Mouse (Mus musculus) layer of hippocampus, adult 8-10 months (tissue): ENCODE measurements around the gene Cdkn2aipnl. TPM values are rescaled to one million over a fixed set of nuclear protein-coding genes. Genes with fewer than 3 reads are reported as not detected.
A peak's percentile ranks its signal among the peaks of the same experiment; 100 is the strongest.

Experiments used
- DNase-seq, 2 experiments: peaks; one replicate each; pipeline ENCODE4 v3.0.0; 2022; ENCODE audit warnings: low spot score in 2 of 2
- total RNA-seq, 4 experiments: library from RNA; stranded (reverse); gene quantifications; 2 replicates each; pipeline ENCODE4 v1.2.4; 2022

Cdkn2aipnl gene
- 10 to 100 TPM; 35.7 to 42.8 (median 39.5) TPM for total RNA-seq

DNA sequence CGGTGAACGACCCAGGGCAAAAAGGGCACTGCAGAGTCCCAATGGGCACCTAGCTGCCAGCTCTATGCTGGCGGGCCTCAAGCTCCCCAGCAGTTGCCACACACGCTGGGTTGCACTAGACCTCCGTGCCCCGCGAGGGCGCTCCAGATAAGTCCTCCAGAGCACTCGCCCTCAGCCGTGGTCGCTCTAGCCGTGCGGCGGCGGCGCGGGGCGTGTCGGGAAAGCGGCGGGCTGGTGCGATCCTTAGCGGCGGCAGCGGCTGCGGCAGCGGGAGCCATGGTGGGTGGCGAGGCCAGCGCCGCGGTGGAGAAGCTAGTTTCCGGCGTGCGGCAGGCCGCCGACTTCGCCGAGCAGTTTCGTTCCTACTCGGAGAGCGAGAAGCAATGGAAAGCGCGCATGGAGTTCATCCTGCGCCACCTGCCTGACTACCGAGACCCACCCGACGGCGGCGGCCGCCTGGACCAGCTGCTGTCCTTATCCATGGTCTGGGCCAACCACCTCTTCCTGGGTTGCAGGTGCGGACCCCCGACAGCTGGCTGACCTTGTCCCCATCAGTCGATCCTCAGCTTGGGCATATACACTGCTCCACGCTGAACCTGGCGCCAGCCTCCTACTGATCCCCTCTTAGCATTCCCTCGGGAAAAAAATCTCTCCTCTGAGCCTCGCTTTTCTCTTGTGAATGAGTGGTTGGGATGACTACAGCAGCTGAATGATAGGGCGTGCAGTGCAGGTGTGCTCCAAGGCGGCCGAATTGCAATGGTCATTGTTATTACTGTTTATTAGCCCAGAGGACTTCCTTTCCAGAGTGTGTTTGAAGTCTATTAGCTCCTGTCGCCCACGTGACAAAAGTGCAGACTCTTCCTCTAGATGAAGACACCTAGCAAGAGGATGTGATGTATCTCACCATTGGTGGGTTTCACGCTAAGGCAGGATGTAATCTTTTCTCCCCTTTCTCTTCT lies at the start of gene Cdkn2aipnl:
TSS of gene Cdkn2aipnl (plus strand) at position 219 of the 959 bp plus-strand sequence.
- DNase-seq, result peak; percentile 86 to 97

DNA sequence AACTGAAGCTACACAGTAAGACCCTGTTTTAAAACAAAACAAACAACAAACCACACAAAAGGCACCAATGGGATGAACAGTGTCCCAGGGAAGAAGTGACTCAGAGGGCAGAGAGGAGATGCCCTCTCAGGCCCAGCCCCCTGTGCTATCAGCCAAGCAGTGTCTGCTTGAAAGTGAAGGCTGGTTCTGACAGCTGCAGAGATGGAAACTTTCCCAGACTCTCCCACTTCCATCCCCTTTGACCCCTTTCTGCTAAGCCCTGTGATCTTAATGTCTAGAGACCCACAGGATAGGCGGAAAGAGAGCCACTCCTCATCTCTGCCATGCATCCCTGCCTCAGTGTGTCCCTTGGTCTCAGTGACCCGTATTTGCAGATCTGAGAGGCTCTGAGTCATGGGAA lies 49.5 kb upstream of the Cdkn2aipnl start:
- no peak for DNase-seq

DNA sequence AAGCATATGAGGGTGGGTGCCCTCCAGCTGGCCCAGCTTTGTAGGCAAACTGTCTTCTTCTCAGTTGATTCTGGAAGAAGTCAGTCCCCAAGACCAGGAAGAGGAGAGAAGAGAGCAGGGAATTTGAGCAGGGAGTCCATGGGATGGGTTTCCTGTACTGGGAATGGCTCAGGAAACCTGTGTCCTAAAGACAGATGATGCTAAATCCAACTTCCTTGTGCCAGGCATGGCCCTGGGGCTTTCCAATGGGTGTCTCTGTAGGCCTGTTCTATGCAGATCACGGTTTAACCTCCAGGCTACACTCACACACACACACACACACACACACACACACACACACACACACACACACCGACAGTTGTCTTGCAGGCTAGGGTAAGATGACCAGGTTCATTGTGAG lies 48.9 kb upstream of the Cdkn2aipnl start:
- DNase-seq, result no peak

DNA sequence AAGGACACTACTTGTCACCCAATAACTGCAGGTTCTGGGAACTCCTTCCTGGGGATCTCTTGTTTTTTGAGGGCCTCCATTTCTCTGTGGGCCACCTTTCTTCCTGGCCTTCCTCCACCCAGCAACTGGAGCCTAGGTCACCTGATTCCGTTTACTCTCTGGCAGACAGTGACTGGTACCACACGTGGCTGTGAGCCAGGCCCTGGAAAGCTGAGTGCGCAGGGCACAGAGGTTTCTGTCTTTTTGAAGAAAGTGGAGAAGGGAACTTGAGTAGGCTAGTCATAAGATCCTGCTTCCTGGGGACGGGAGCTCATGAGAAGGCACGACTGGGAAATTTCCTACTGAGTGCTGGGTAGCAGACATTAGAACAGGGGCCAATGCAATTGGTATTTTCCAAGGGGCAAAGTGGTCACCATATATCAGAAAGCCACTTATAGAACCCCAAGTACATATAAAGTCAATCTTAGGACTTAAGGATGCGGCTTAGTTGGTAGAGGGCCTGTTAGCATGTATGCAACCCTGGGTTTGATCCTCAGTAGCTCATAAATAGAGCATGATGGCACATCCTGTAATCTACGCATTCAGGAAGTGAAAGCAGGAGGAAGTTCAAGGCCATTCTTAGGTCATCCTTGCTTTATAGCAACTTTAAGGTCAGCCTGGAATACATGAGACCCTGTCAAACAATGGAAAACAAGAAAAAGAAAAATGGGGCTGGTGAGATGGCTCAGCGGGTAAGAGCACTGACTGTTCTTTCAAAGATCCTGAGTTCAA lies 45.9 kb upstream of the Cdkn2aipnl start:
- no peak for DNase-seq

DNA sequence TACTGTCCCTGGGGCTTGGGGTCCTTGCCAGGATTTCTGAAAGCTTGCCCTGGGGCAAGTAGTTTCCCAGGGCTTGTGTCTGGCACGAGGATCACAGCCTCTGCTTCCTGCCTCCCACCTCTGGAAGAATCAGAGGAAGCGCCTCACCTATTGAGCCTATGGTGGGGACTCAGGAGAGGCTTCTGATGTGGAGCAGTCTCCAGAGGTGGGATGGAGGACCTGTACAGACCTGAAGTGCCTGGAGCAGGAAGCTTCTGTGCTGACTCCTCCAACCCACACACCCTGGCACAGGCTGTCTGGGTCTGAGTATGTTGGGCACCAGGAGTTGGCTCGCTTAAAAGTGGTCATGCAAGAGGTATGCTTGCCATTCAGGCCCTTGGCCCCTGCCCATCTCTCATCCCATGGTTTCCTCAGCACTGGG lies 45.0 kb upstream of the Cdkn2aipnl start:
- no peak for DNase-seq

DNA sequence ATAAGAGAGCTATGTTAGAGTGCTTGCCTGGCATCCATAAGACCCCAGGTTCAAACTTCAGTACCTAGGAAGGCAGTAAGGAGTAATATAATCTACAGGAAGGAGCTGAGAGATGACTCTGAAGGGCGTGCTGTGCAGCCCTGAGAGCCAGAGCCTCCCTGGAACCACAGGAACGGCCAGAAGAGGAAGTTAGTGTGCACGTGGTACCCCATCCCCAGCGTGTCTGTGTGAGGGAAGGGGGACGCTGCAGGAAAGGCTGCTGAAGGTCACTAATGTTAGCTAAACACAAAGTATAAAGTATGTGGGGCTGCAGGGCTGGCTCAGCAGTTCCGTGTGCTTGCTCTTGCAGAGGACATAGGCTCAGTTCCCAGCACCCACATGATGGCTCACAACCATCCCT lies 41.9 kb upstream of the Cdkn2aipnl start:
- DNase-seq, result no peak

DNA sequence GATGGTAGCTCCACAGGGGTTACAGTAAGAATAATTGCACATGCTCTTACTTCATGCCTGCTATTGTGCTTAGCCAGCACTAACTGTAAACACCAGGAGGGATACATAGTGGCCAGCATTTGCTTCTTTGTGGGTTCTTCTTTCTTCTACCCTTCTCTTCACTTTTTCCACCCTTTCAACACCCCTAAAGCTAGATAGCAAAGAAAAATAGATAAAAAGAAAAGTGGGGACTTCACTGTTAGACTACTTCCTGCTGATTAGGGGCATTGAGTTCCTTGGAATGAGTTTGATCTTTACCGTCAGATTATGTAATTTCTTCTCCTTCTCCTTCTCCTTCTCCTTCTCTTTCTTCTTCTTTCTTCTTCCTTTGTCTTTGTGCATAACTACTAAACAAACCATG lies 41.1 kb upstream of the Cdkn2aipnl start:
- no peak for DNase-seq

DNA sequence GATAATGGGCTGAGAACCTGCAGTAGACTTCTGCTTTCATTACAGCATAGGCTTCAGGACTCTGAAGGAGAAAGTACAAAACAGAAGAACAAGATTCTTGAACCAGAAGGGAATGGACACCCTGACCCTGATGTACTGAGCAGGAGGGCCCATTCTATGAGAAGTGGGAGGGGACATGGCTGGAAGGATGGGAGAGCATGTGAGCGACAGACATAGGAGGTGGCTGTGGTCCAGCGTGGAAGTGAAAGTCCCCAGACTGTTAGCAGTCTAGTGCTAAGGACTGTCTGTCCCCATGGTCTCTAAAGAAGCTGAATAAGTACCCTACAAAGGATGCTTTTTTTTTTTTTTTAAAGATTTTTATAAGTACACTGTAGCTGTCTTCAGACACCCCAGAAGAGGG lies 40.4 kb upstream of the Cdkn2aipnl start:
- no peak for DNase-seq

DNA sequence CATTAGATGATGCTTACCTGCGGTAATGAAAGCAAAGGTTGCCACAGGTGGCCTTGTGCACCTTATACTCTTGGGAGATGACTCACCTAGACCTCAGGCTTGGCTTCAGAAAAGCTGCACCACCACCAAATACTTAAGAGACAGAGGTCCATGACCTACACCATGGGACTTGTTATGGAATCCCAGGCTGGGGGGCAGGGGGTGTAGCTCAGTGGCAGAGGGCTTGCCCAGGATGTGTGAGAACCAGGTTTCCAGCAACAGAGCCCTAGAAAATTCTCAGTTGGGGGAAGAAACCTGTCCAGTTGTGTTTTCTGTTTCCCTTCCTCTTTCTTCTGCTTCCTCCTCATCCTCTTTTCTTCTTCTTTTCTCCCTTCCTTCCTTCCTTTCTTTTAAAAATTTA lies 36.3 kb upstream of the Cdkn2aipnl start:
- no peak for DNase-seq

DNA sequence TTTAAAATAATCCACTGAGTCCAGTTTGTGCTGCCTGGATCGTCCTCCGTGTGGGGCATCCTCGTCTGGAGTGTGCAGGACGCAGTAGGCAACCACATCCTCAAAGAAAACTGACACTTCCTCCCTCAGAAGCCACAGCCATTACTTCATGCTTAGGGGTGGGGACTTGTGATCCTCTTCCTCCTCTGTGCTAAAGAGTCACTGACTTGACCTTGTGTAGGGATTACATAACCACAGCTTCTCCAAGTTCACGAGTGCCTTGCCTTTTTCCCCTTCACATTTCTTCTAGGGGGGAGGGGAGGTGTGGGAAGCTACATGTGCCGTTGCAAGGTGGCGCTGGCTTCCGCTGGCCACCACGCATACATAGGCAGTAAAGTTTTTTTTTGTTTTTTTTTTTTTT lies 35.7 kb upstream of the Cdkn2aipnl start:
- no peak for DNase-seq

DNA sequence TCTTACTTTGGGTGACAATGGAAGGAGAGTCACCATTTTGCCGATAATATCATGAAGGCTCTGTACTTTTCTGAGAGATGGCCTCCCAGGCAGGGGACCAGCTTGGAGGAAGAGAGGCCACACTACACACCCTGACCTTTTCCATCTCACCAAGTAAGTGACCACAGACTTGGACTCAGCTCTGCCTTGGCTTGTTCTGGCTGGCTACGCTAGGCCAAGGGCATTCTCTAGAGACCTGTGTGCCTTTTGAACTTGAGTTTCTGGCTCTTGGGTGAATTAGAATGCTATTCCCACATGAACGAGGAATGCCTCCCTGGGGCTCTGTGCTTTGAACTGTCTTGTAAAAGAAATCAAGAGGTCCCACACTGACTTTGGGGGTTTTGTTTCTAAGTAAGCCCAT lies 33.2 kb upstream of the Cdkn2aipnl start:
- DNase-seq, result no peak

DNA sequence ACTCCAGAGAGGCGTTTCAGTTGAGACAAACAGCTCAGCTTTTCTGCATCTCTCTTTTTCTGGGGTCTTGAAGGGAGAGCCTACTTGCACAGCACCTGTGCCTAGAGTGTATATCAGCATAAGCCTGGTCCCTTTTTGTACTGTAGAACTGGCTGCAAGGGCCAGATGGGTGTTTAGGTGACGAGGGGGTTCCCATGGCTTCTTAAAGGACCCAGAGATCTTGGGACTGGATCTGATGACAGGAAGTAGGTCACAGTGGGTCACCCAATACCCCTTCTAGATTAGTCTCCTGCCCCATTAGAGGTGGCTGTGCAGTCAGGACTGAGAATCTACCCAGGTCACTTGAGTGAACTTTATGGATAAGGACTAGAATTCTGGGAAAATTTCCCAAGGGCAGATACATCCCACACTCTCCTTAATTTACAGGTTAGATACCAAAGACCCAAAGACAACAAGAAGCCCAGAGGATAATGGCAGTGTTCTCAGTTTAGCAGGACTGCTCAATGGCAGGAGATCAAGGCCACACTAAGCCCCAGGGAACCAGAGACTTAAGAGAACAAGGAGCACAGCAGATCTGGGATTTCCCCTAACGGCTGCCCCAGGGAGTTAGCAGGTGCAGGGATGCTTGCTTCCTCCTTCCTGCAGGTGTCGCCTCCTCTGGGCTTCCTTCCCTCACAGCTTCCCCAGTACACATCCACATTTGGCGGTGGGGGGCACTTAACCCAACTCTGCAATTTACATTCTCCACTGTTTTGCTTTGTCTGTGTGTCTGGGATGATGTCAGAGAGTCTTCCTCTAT lies 31.6 kb upstream of the Cdkn2aipnl start:
- DNase-seq, result no peak

DNA sequence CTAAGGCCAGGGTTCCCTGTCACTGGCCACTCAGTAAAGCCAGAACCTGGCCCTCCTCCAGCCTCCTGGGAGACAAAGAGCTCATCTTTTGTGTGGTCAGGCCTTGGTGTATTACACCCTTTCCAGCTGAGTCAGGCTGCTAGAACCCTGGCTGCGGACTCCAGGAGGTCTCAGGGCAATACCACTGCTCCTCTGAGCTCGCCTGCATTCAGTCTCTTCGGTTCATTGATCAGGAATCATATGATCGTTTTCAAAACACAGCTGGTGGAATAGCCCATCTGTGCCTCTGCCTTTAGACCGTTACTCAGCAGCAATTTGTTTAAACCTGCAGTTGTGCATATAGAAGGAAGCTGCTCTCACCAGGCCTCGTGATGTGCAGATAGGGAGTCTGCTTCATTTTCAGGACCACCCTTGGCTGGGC lies 30.1 kb upstream of the Cdkn2aipnl start:
- no peak for DNase-seq

DNA sequence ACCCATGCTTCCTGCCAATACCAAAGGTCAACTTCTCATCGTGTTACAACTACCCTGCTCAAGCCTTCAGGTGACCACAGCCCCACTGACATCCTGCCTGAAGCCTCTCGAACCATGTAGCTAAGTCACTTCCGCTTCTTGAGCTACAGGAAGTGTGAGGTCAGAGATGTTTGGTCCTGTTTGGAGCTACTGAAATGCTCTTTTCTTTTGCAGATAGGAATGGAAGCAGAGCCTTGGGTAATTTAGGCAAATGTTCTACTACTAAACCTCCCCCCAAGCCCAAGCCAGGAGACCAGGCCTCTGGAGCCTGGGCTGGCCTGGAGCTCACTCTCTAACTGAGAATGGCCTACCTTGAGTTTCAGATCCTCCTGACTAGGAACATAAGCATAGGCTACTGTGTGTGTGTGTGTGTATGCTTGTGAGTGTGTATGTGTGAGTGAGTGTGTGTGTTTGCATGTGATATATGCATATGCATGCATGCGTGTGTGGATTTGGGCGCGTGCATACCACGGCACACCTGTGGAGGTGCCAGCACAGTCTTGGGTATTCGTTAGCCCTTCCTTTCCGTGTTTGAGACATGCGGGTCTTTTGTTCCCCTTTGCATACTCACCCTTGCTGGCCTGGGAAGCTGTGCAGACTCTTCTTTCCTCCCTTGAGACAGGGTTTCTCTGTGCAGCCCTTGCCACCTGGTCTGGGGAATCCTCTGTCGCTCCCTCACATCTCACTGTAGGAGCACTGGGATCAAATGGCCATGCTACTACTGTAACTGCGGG lies 28.5 kb upstream of the Cdkn2aipnl start:
- DNase-seq, result no peak

DNA sequence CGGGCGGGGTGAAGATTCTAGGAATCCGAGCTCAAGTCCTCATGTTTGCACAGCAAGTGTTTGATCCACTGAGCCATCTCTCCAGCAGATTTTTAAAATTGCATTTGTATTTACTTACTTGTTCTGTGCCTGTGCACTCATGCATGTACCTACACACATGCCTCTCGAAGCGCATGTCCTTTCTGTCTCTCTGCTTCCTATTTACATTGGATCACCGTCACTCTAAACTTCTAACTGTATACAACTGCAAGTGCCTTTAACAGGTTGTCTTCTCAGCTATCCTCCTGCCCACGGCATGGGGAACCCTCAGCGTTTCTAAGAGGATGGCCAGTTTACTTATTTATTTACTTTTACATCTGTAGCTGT lies 27.9 kb upstream of the Cdkn2aipnl start:
- no peak for DNase-seq

DNA sequence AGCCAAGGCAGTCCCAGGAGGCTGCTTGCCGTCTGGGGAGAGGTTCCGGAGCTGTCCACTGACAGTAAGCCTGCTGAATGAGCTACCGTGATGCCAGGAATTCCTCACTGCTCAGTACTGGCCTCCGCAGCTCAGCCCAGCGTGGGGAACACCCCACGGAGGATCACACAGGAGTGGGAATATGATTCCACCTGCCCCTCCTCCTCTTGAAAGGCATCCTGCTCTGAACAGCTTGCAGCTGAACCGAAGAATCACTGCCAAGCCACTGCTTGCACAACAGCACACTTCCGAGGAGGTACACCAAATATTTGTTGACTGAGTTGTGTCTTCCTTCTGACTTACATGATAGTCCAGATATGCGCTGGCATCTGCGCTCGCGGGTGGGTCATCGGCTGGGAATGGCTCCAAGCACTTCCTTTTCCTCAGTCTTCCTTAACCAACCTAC lies 26.9 kb upstream of the Cdkn2aipnl start:
- peak in 1 of 2 experiments; percentile 35 for DNase-seq

DNA sequence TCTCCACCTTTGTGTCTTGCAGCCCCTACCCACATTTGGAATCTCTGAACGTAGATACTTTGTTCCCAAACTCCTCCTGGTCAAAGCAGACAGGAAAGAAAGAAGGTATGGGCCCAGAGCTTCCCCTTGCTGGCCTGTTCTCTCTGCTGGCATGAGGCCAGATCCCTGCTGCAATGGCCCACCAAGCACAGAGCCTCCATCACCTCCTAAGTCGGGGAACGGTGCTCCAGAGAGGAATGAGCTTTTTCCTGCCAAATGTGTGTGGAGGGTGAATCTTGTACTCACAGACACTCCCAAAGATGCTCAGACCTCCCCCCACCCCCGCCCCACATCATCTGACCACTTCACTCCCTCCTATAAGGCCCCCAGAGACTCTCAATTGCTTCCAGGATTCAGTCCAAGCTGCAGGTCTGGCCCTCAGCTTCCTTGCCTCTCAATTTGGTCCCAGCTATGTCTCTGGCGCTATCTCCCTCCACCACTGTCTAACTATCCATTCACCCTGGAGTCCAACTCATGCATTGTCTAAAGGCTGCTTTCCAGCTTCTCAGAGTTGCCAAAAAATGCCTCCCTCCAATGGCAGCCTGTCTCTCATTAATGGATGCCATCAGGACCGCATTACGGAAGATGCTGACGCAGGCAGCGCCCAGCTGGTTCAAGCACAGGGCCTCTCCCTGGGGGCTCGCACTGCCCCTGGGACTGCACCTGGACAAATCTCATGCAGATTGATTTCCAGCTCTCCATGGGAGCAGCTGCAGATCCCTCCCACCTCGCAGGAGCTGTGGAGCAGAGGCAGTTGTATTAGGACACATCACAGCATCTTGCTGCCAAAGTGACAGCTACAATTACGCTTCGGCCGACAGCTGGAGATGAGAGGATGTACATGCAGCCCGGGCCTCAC lies 24.6 kb upstream of the Cdkn2aipnl start:
- peak in 1 of 2 experiments; percentile 25 for DNase-seq

DNA sequence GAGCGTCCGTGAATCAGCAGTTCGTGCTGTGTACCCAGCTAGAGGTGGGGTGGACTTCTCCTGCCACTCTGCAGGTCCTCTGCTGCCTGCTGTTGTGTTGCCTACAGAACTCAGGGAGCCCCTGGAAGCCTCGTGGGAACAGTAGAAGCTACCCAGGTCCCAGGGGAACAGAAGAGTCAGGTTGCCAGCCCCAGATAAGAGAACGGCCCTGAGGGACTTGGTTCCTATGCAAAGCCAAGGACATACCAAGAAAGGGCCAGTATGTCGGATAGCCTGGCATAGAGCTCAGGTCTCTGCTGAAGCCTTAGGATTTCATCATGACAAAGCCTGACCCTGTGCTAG lies 24.0 kb upstream of the Cdkn2aipnl start:
- DNase-seq, result no peak

DNA sequence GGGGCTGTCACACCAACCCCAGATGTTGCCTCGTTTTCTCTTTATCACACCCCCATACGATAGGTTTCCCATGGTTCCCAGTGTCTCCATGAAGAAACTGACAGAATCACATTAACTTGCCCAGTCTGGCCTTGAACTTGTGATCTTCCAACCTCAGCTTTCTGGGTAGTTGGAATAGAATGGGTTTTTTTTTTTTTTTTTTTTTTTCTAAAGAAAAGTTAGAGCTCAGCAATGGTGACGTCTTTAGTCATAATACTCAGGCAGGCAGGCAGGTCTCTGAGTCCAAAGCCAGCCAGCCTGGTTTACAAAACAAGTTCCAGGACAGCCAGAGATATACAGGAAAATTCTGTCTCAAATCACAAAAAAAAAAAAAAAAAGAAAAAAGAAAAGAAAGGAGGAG lies 23.2 kb upstream of the Cdkn2aipnl start:
- no peak for DNase-seq

DNA sequence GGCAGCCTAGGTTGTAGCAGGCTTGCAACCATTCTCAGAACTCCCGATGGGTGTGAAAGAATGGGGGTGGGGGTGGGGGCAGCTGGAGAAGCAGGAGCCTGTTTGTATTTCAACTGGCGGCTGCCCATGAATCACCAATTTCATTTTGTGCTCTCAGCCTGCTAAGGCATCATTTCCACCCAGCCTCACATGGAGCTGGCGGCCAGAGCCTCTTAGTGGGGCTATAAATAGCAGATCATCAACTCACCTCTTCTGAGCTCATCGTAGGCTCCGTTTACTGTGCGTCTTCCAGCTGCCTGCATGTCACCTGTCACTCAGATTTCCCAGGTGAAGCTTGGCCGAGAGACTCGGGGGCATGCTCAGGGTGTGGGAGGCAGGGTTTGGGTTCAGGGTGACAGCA lies 21.9 kb upstream of the Cdkn2aipnl start:
- DNase-seq, result peak; percentile 44 to 58
